Mouse (Mus musculus) frontal cortex, adult (tissue): ENCODE results near the gene Fam163b.
A peak's percentile ranks its signal among the peaks of the same experiment; 100 is the strongest.

Experiments
- ATAC-seq: cut with Nextera tagmentation; 2 replicates; pipeline ENCODE4 v1.9.2; 2017; ENCODE audit warnings: mild to moderate bottlenecking, moderate library complexity, mixed read lengths; ENCODE audit not compliant: low TSS enrichment

The Fam163b gene

DNA sequence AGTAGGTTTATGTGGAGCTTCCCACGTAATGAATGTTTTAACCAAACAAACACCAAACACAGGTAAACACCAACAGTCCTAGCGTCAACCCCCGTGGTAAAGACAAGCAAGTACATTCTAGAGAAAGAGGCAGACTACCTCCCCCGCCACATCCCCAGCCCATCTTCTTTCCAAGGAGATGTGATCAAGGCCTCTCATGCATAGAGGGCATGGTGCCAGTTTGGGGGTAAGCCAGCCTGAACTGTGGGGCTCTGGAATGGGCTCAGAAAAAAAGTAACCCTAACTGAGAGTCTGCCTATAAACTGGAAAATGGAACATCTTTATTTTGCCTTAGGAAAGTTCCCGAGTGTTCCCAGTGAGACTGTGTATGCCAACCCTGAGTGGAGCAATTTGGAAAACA, 6.4 kb downstream of the Fam163b start:
- no peak for ATAC-seq

DNA sequence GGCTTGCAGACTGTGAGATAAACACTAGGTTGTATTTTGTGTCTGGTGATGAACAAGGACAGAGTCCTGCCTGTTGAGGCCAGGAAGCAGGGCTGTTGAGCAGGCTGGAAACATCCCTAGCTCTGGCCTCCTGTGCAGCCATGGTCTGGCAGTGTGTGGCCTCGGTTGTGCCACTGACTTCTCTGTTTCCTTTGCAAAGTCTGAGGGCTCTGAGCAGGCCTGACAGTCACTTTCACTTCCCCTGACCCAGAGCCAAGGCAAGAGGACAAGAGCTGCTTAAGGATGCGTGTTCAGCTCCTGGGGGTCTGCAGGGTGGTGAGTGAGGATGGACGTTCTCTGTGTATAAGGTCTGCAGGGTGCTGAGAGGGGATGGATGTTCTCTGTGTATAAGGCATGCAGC, 13.3 kb downstream of the Fam163b start:
- ATAC-seq = no peak

GRCm38 (mm10) chr2:27126496-27126895, 15.8 kb downstream of the Fam163b start:
- no peak for ATAC-seq

GRCm38 (mm10) chr2:27125979-27126378, 16.3 kb downstream of the Fam163b start:
- peak; percentile 28; the same call in 1 of the 2 replicates for ATAC-seq

- no peak for ATAC-seq
These were observed 19.2 kb downstream of the Fam163b start for GRCm38 (mm10) chr2:27123121-27123520.

DNA sequence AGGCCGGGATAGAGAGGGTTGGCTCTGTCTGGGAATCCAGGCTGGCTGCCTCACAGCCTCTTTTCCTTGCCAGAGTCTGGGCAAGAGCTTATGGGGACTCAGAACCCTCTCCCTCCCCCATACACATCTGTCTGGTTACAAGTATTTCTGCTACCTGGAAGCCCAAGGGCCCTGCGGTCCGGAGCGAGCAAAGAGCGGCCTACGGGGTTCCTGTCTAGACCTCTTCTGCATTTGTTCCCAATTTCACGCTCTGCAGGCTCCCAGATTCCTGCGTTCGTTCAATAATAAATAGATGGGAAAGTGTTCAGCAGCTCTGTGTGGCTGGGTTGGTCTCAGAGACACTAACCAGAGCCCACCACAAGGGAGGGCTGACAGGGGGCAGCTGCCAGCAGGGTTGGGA, 19.7 kb downstream of the Fam163b start:
- ATAC-seq = no peak

- 0 out of 2 replicates have a peak, but pooled peaks have one; percentile 24 for ATAC-seq
These were observed 20.5 kb downstream of the Fam163b start for GRCm38 (mm10) chr2:27121626-27122355.

DNA sequence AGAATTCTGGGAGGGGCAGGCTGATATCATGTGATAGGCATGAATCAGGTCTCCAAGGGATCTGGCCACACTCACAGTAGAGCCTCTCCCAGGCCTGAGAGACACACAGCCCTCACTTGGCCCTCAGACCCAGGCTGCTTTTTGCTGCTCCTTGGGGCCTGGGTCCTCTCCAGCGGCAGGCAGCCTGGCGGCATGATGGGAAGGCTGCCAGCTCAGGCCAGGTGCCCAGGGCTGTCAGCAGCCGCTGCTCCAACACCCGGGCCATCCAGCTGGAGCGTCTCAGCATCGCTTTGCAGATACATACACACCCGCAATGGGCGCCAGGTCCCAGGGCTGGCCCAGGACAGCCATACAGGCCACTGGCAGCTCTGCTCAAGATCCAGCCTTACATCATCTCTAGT, 22.1 kb downstream of the Fam163b start:
- ATAC-seq = 0 out of 2 replicates have a peak, but pooled peaks have one; percentile 8

- no peak for ATAC-seq
These were observed 22.5 kb downstream of the Fam163b start for GRCm38 (mm10) chr2:27119766-27120165.

- no peak for ATAC-seq
These were observed 23.8 kb downstream of the Fam163b start for GRCm38 (mm10) chr2:27118452-27118851.

- no peak for ATAC-seq
These were observed 28.1 kb downstream of the Fam163b start for GRCm38 (mm10) chr2:27114169-27114568.

- no peak for ATAC-seq
These were observed 29.7 kb downstream of the Fam163b start for GRCm38 (mm10) chr2:27112585-27112984.

DNA sequence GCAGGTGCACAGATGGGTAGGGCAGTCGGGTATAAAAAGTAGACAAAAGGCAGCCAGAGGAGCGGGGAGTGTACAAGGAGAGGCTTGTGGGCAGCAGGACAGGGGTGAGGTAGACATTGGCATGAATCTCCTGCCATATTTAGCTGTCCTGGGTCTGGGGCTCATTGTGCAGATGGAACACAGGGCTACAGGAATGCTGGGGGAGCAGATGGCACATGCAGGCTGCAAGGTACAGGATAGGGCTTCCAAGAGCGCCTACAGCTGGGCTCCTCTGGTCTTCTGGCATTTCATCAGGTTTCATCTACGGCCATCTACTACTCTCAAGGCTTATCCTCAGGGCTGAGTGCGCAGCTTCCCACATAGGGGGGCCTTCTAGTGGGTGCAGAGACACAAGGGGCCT, 33.2 kb downstream of the Fam163b start:
- ATAC-seq = 0 out of 2 replicates have a peak, but pooled peaks have one; percentile 17

DNA sequence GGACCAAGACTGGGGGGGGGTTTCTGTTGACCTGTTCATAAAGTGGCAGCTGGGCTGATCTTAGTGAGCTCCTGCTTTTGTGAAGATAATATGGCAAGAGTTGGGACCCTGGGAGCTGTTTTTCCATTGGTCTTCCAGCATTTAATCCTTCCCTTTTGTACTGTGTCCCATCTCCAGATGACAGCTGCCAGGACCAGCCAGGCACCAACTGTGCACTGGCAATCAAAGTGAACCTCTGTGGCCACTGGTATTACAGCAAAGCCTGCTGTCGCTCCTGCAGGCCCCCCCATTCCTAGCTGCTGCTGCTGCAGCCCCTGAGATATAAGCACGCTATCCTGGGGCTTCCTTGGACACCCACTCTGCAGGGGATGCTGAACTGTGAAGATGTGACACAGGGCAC, 34.1 kb downstream of the Fam163b start:
- no peak for ATAC-seq

DNA sequence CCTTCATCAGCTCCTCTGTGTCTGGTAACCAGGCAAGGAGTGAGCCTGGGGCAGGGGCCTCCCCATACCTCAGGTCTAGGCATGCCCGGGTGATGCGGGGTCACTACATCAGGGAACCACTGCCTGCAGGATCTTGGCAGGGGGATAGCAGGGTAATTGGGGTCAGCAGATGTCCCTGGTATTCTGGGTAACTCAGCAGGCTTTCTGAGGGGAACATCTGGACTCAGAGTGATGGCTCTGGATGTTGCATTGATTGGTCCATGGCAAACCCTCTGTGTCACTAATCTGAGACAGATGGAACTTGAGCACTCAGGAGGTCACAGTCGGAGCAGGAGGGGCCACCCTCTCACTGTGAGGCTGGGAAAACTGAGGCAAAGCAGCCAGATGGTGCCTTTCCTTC, 35.5 kb downstream of the Fam163b start:
- no peak for ATAC-seq

DNA sequence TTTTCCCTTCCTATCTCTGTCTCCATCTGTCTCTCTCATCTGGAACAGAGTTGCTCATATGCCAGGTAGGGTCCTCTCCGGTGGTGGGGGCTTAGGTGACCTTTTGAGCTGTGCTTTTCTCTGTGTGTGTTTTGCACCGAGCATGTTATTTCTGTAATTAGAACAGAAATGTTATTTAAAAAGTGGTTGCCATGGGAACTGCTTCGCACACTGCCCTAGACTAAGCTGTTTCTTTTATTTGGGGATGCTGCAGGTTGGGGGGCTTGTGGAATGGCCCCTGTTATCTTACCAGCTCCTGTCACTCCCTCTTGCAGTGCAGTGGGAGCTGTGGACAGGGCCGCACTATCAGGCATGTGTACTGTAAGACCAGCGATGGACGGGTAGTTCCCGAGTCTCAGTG, 38.7 kb downstream of the Fam163b start:
- ATAC-seq = peak; percentile 35

- ATAC-seq = no peak
These were observed 44.5 kb downstream of the Fam163b start for GRCm38 (mm10) chr2:27097776-27098175.

DNA sequence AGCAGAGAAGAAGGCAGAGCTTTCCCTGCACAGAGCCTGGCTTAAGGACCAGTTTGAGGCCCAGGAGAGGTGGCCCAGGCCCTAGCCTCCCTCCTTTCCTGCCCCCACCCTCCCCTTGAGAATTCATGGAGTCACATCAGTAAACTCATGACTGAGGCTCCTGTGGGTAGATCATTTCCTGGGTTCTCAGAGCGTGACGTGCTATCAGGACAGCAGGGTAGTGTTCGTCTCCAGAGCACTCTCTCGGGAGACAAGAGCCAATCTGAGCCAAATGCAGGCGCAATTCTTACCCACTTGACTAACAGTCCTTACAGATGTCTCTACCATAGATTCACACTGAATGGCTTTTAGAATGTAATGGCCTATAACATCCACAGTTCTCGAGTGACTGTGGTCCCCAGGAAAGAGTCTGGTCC, 45.0 kb downstream of the Fam163b start:
- peak; percentile 35 for ATAC-seq

- ATAC-seq = peak; percentile 78
These were observed 45.8 kb downstream of the Fam163b start for GRCm38 (mm10) chr2:27096341-27096981.

GRCm38 (mm10) chr2:27095178-27095577, 47.1 kb downstream of the Fam163b start:
- no peak for ATAC-seq

- no peak for ATAC-seq
These were observed 53.1 kb downstream of the Fam163b start for GRCm38 (mm10) chr2:27089238-27089637.

GRCm38 (mm10) chr2:27088700-27089099, 53.6 kb downstream of the Fam163b start:
- no peak for ATAC-seq

GRCm38 (mm10) chr2:27088071-27088644, 54.1 kb downstream of the Fam163b start:
- no peak for ATAC-seq
